Mouse (Mus musculus): ENCODE data around the gene Tmem120b.

- no peak for TF ChIP-seq E2F4 (IDR thresholded peaks at IDR 0.05; ENCODE audit: borderline replicate concordance, low read depth, low read length)
- TF ChIP-seq MEF2A (IDR thresholded peaks at IDR 0.05; ENCODE audit: extremely low read depth, insufficient replicate concordance, low read depth, low read length, poor library complexity, severe bottlenecking): no peak
- TF ChIP-seq MAX (IDR thresholded peaks at IDR 0.05; ENCODE audit: low read length): no peak
- TF ChIP-seq GATA1 (IDR thresholded peaks at IDR 0.05; ENCODE audit: low read depth, low read length): no peak
- no peak for TF ChIP-seq CTCF (IDR thresholded peaks at IDR 0.05 in 2 of 3, conservative IDR thresholded peaks at IDR 0.05 in 1 of 3; ENCODE audit: control insufficient read depth in 1 of 3, insufficient read depth in 1 of 3, low read depth in 2 of 3, low read length in 3 of 3, poor library complexity in 1 of 3, severe bottlenecking in 1 of 3)
- no peak for TF ChIP-seq TAL1 (IDR thresholded peaks at IDR 0.05; ENCODE audit: low read length)
These were observed 21.3 kb upstream of the Tmem120b start, which contains the start of gene Morn3 for GRCm38 (mm10) chr5:123046916-123047315.
